Mouse (Mus musculus): ENCODE measurements around the gene Slc27a5. TPM values are rescaled to one million over a fixed set of nuclear protein-coding genes. Genes with fewer than 3 reads are reported as not detected.

Slc27a5 gene
- total and polyA plus RNA-seq, 3 experiments, result 0.04 TPM; not detected in 2

DNA sequence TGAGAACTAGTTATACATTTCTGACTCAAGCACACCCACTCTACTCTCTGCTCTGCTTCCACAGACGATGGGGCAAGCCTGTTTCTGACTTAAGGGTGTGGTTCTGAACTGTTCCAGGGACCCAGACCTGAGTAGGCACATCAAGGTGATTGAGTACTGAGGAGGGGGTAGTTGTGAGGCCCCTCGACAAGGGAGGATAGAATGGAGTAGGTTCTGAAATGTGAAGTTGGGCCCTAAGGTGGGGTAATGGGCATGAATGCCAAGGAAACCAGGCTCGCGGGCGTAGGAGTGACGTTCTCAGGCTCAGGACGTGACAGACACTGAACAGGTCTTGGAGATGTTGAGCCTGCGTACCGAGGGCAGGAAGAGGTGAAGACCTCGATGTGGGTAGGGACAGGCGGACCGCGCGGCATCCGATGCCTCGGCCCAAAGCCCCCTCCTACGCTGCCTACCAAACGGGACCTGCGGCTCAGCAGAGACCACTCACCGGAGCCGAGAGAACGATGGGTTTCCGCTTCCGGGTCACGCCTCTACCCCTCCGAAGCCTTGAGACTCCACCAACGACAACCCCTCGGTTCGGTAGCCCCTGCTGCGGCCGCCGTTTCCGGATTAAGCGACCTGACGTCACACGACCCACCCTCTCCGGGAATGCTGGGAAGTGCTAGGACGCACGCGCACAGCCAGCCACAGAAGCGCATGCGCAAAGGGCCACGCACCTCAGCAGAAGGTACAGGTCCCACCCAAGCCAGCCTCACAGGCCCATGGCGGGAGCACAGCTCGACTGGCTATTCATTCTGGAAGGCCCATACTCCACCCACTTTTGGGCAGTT is 36.4 kb upstream of the Slc27a5 start, which contains the start of gene Chmp2a (continued):
- TF ChIP-seq JUND (conservative IDR thresholded peaks at IDR 0.05; ENCODE audit: low read depth, low read length), result no peak
- TF ChIP-seq SMC3 (IDR thresholded peaks at IDR 0.05; ENCODE audit: low read depth, low read length), result peak; percentile 9; the same call in 1 of the 2 replicates
- TF ChIP-seq POLR2AphosphoS2 (IDR thresholded peaks at IDR 0.05; ENCODE audit: low read depth, low read length), result peak; percentile 99
- TF ChIP-seq USF1 (IDR thresholded peaks at IDR 0.05; ENCODE audit: low read depth, low read length), result no peak
- TF ChIP-seq CHD1 (IDR thresholded peaks at IDR 0.05; ENCODE audit: low read depth, low read length), result peak; percentile 74; the same call in 1 of the 2 replicates
- TF ChIP-seq CTCF (conservative IDR thresholded peaks at IDR 0.05 in 1 of 2, IDR thresholded peaks at IDR 0.05 in 1 of 2; ENCODE audit: low read depth in 2 of 2, low read length in 2 of 2), result no peak
- TF ChIP-seq NELFE (IDR thresholded peaks at IDR 0.05; ENCODE audit: low read depth, low read length), result peak; percentile 84
- 0 out of 2 replicates have a peak, but pooled peaks have one; percentile 55 for TF ChIP-seq MAX (IDR thresholded peaks at IDR 0.05; ENCODE audit: low read length)
- no peak; the same call in 1 of the 2 replicates for TF ChIP-seq UBTF (IDR thresholded peaks at IDR 0.05; ENCODE audit: low read depth, low read length)
- TF ChIP-seq MEF2A (IDR thresholded peaks at IDR 0.05; ENCODE audit: borderline replicate concordance, low read depth, low read length), result peak; percentile 68
- TF ChIP-seq RAD21 (IDR thresholded peaks at IDR 0.05; ENCODE audit: low read depth, low read length), result no peak
- TF ChIP-seq ZKSCAN1 (IDR thresholded peaks at IDR 0.05; ENCODE audit: borderline replicate concordance, low read depth, low read length), result no peak; the same call in 1 of the 2 replicates
- TF ChIP-seq MAFK (IDR thresholded peaks at IDR 0.05; ENCODE audit: insufficient replicate concordance, low read length), result no peak
- TF ChIP-seq MYC (IDR thresholded peaks at IDR 0.05; ENCODE audit: low read depth, low read length), result peak; percentile 43; the same call in 1 of the 2 replicates
- no peak for TF ChIP-seq ZNF384 (IDR thresholded peaks at IDR 0.05; ENCODE audit: low read depth, low read length)
- TF ChIP-seq MXI1 (IDR thresholded peaks at IDR 0.05; ENCODE audit: low read depth, low read length), result peak; percentile 76; the same call in 1 of the 2 replicates

DNA sequence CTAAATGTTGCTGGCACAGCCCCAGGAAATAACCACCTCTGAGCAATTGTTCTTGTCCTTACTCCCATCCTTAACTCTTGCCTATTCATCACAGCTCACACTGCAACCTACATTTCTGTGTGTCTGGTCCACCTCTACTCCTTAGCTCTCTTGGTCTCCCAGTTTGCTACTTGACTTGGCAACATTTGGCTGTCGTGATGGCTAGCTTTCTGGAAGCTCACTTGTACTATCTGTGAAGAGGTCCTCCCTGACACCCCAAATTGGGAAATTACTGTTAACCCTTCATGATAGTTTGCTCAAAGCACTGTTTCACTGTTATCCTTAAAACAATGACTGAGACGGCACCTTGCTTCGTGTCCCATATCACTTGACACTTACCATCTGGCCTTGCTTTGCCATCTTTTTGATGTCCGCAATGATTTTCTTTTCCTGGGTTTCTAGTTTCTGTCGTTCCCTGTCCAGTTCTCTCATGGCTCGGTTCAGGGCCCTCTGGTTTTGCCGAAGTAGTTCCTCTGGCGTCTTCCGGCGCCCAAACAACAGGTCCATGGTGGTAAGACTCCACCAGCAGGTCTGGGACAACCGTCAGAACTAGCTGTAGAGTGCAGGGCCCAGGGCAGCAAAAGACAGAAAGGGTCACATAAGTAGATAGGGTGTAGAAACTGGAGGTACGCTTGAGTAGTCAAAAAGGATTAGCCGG is 35.6 kb upstream of the Slc27a5 start:
- Histone ChIP-seq H3K9ac (ENCODE audit: insufficient read depth, low read depth) (peak overlapping the region; percentile 77), H3K27me3 (replicated peaks) (no peaks in the 10 kb centered on the region), H3K9me3 (replicated peaks; ENCODE audit: low read length) (no peaks in the 10 kb centered on the region), H3K36me3 (replicated peaks in 1 of 2; ENCODE audit: control insufficient read depth in 1 of 2, insufficient read depth in 1 of 2, low read length in 1 of 2) (peaks cover 58 to 69% of the 10 kb centered on the region in 2 experiments), H3K4me3 (replicated peaks in 1 of 3; ENCODE audit: low read depth in 2 of 3, low read length in 2 of 3, poor library complexity in 1 of 3) (peak overlapping the region; percentile 65 to 89 (median 73)), H3K4me1 (ENCODE audit: control insufficient read depth in 1 of 2, insufficient read depth in 2 of 2) (peaks cover 20 to 56% of the 10 kb centered on the region in 2 experiments), H3K4me2 (ENCODE audit: insufficient read depth, low read depth, poor library complexity, severe bottlenecking) (peak overlapping the region; percentile 52), H3K27ac (ENCODE audit: insufficient read depth, low read depth) (peak overlapping the region; percentile 93), H3K79me2 (replicated peaks; ENCODE audit: control insufficient read depth, extremely low read depth, insufficient read depth, poor library complexity, severe bottlenecking) (peaks cover 22% of the 10 kb centered on the region)
- in situ Hi-C loops (cut with MboI; ENCODE audit: low pct_ligation_motif_present, low pct_unique_long_range_greater_than_20kb, low sequenced_read_pairs) (no loop called here), dilution Hi-C loops (cut with MboI; ENCODE audit: extremely low pct_ligation_motif_present, extremely low pct_unique_long_range_greater_than_20kb, low sequenced_read_pairs) (no loop called here)
- DNase-seq (ENCODE audit: extremely low read depth), result no peak
- TF ChIP-seq RCOR1 (conservative IDR thresholded peaks at IDR 0.05; ENCODE audit: low read depth, low read length), result no peak
- no peak for TF ChIP-seq ZNF384 (IDR thresholded peaks at IDR 0.05; ENCODE audit: low read depth, low read length)
- no peak for TF ChIP-seq HCFC1 (IDR thresholded peaks at IDR 0.05; ENCODE audit: low read depth, low read length)
- TF ChIP-seq GABPA (IDR thresholded peaks at IDR 0.05; ENCODE audit: insufficient replicate concordance, low read depth, low read length), result no peak
- no peak for TF ChIP-seq SIN3A (IDR thresholded peaks at IDR 0.05; ENCODE audit: low read length)
- TF ChIP-seq MAX (IDR thresholded peaks at IDR 0.05; ENCODE audit: low read length), result no peak
- TF ChIP-seq IRF4 (IDR thresholded peaks at IDR 0.05; ENCODE audit: low read depth, low read length), result no peak
- TF ChIP-seq NELFE (IDR thresholded peaks at IDR 0.05; ENCODE audit: low read depth, low read length), result no peak
- TF ChIP-seq CTCF (conservative IDR thresholded peaks at IDR 0.05 in 1 of 2, IDR thresholded peaks at IDR 0.05 in 1 of 2; ENCODE audit: low read depth in 2 of 2, low read length in 2 of 2), result no peak
- no peak for TF ChIP-seq ZMIZ1 (IDR thresholded peaks at IDR 0.05; ENCODE audit: low read depth, low read length)
- no peak for TF ChIP-seq EP300 (IDR thresholded peaks at IDR 0.05; ENCODE audit: low read length)
- TF ChIP-seq JUND (conservative IDR thresholded peaks at IDR 0.05; ENCODE audit: low read depth, low read length), result no peak
- TF ChIP-seq KAT2A (IDR thresholded peaks at IDR 0.05; ENCODE audit: insufficient replicate concordance, low read length), result no peak
- TF ChIP-seq ETS1 (conservative IDR thresholded peaks at IDR 0.05; ENCODE audit: low read depth, low read length), result no peak
- no peak for TF ChIP-seq MEF2A (IDR thresholded peaks at IDR 0.05; ENCODE audit: borderline replicate concordance, low read depth, low read length)
- no peak for TF ChIP-seq TBP (conservative IDR thresholded peaks at IDR 0.05; ENCODE audit: low read depth, low read length)
